Mouse (Mus musculus) ovary, postnatal 10 days (tissue): Measurements from ENCODE around the gene Slc22a23.

Experiments used
- DNase-seq: peaks from one replicate; pipeline ENCODE4 v3.0.0; 2022; ENCODE audit warnings: low spot score

The Slc22a23 gene

DNA sequence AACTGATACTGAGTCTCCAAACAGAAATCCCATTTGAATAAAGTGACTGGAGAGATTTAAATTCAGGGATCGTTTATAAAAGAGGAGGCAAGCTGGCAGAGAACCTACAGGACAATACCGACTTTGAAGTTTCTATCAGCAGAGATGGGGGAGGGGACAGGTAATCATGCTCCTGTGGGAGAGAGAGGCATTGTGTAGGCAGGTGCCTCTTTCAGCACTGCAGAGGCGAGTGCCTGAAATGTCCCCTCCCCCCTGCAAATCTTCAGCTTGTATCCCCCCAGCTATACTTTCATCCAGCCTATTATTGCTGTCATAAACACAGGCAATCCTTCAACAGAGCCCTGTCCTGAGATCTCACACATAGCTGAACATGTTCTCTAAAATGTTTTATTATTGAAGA, 43.4 kb downstream of the Slc22a23 start:
- no peak for DNase-seq

DNA sequence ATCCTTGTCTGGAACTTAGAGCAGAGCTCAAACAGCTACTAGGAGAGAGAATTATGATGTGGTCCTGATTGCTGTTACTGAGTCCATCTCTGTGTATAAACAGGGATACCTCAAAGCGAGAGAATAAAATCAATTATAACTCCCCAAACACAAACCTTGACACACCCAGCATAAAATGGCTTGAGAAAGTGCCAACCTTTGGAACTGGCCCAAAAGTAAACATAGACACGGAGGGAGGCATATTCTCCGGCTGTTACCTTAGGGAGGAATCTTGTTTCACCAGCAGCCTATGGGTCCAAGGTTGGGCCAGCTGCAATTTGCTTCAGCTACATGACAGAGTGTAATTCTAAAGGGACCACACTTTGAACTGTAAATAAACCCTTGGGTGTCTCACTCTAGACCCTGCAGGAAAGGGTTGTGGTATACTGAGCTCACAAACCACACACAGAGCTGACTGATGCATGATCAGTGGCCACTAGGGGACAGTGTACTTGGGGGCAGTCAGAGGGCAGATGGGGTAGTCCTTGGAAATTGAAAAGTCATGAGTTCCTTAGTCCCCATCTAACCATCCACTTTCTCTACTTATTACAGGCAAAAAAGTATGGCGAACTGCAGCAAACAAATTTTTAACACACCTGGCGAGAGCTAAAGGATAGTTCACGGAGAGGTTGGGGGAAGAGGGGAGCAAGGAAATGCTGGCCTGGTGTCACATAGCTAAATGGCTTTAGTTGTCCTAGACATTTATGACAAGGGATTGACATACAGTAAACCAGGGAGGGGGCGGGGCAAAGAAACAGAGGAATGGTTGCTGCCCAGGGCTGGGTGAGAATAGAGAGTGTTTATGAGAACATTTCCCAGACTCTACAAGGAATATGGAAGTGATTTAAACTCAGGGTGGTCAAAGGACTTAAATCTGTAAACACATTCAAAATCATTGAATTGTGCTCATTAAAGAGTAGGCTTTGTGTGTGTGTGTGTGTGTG, 45.3 kb downstream of the Slc22a23 start:
- DNase-seq, result no peak

- DNase-seq, result no peak
These were observed 46.3 kb downstream of the Slc22a23 start for GRCm38 (mm10) chr13:34298674-34299073.

- DNase-seq, result no peak
These were observed 46.9 kb downstream of the Slc22a23 start for GRCm38 (mm10) chr13:34298061-34298460.

GRCm38 (mm10) chr13:34295787-34296435, 49.1 kb downstream of the Slc22a23 start:
- no peak for DNase-seq

DNA sequence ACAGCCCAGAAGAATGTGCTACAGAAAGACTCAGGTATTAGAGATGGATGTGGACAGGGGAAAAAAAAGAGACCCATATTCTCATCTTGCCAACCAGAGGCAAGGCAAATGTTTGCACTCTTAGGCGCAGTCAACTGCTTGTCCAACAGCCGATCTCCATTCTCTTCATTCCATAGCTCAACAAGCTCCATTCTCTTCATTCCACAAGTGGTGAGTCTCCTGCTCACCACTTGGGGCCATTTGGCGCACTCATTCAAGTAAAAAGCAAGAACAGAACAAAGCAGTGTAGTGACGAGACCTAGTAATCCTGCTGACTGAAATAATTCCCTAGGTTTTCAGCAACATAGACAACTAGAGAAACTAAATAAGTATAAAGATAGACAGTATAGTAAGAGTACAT, 50.8 kb downstream of the Slc22a23 start:
- no peak for DNase-seq

- DNase-seq, result no peak
These were observed 52.9 kb downstream of the Slc22a23 start for GRCm38 (mm10) chr13:34292042-34292441.

GRCm38 (mm10) chr13:34290346-34290745, 54.6 kb downstream of the Slc22a23 start:
- DNase-seq, result no peak

GRCm38 (mm10) chr13:34289567-34289966, 55.4 kb downstream of the Slc22a23 start:
- DNase-seq, result no peak

DNA sequence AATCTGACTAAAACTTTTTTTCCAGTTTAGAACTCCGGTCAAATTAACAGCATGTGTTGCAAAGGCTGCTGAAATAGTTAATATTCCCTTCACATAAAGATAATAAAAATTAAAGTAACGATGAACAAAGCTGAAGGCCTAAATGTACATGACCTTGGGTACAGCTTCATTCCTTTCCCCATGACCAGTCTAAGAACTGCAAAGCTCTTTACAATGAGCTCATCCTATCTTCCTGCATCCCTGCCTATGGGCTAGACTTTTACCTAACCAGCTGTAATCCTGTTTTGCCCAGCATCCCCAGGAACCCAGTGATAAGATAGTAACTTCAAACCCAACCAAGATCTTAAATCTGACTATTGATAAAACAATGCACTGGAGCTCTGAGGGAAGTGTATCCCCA, 56.9 kb downstream of the Slc22a23 start:
- no peak for DNase-seq

GRCm38 (mm10) chr13:34287601-34288083, 57.3 kb downstream of the Slc22a23 start:
- no peak for DNase-seq

- no peak for DNase-seq
These were observed 63.6 kb downstream of the Slc22a23 start for GRCm38 (mm10) chr13:34281360-34281759.

DNA sequence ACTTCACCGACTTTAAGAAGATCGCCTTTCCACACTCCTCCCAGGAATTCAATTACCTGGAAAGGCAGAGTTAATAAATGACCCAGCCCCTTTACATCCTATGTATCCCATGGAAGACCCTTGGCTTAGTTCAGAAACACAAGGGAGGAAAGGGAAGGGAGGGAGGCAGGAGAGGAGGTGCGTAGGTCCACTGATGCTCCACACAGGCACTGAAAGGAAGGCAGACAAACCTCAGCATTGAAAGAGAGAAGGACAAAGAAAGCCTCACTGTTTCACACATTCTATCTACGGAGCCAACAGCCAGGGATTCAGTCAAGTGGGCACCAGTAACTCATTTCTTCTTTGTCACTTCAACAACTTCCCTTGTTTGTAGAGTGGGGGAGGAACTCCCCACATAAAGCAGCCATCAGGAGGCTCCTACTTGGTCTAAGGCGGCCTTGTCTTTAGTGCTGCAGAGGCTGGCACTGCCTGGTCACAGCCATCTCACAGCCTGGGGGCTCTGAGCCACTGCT, 66.2 kb downstream of the Slc22a23 start:
- DNase-seq, result no peak

DNA sequence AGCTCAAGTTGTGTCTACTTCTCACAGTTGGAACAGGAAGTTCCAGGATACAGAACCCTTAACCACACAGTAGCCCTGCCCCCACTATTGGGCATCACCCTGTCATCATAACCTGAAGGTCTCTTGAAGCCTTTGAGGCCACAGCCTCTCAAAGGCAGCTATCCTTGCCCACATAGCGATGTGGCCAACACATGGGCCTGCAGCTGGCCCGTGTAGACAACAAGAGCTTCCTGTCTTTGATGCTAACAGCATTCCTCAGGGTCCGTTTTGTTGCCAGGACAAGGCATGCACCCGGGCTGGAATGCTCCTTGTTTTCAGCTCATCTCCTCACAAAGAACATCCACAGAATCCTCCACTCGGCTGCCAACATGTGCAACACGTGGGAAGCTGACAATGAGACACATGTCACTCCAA, 66.7 kb downstream of the Slc22a23 start:
- DNase-seq, result no peak

- DNase-seq, result no peak
These were observed 67.4 kb downstream of the Slc22a23 start for GRCm38 (mm10) chr13:34277611-34278010.

DNA sequence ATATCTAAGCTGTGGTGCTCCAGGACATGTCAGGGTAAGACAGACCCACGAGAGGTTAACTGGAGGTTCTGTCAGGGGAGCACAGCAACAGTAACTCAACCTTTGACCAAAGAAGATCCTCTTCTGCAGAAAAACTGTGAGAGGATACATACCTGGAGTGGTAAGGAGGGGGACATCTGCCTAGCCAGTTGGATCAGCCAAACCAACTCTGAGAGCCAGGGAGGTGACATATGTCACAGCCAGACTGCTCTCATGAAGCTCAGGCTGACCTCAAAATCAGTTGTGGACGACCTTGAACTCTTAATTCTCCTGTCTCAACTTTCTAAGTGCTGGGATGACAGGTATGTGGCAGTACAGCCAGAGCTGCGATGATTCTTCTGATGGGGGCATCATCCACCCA, 68.0 kb downstream of the Slc22a23 start:
- DNase-seq, result no peak

DNA sequence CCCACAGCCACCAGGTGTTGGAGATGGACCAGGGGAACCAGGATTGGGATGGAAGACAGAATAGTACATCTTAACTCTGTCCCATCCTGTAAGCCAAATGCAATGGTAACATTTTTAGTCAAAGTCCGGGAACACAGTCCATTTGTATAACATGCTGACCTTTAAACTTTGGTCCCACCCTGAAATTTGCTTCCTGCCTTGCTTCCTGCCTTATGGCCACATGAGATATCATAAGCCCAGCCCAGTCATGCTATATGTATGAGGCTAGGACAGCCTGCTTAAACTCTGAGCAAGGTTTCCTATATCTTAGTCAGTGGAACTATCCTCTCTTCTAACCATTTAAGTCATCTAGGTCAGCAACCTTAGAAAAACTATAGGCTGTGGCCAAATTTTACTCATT, 70.1 kb downstream of the Slc22a23 start:
- no peak for DNase-seq

DNA sequence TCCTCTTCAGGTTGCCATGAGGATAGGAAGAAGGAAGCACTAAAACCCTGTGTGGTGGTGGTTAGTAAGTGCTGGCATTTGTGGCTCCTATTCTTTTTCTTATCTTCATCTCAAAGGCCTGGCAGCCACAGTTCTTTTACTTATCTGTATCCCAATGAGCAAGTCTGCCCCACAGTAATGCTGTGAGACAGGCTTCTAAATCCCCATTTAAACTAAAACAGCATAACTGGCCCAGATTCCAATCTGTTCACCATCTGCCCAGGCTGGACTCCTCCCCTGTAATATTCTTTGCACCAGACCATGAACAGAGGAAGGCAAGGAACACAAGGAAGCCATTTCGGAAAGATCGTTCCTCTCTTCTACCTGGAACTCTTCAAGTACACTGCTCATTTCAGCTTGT, 70.6 kb downstream of the Slc22a23 start:
- DNase-seq, result no peak

DNA sequence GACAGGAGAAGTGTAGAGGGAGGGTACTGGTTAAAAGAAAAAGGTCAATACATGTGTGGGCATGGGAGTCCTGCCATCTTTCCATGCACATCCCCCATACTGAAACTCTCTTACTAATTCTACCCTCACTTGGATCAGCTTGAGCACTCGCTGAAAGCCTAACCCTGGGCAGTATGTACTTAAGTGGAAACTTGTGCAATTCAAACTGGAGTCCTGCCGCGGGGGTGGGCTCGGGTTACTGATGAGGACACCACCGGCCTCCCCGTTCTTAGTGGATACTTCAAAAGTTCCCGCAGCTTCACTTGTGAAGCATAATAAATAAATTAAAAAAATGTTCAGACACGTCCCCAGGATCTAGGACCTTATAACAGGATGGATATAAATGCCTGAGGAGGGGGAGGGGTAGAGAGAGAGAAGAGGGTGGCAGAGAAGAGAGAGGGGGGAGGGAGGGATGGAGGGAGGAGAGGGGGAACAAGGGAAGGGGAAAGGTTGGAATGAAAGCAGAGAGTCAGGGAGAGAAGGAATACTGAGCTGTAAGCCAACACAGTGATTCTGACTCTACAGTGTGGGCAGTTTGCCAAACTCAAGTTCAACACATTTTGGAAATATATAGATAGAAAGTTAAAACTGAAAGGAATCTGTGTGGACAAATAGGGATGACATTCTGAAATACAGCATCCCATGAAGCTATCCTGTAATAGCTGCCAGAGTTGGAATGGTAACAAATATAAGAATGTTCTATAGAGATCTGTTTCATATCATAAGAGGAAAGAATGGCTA, 72.5 kb downstream of the Slc22a23 start:
- no peak for DNase-seq

DNA sequence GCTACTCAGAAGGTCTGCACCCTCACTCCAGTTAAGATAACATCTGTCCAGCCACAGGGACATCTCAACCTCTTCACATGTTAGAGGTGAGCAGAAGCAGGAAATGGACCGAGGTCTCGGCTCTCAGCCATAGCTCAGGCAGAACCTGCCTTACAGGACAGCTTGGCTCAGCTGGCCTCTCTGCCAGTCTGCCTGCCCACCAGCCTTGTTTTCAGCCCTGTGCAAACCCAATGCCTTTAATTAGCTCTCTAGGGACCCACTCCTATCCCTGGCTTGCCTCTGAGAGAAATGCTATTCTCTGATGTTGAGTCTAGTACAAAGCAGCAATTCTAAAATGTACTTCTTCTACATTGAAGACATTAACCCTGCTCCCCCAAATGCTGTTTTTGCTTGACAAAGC, 73.3 kb downstream of the Slc22a23 start:
- DNase-seq, result no peak

DNA sequence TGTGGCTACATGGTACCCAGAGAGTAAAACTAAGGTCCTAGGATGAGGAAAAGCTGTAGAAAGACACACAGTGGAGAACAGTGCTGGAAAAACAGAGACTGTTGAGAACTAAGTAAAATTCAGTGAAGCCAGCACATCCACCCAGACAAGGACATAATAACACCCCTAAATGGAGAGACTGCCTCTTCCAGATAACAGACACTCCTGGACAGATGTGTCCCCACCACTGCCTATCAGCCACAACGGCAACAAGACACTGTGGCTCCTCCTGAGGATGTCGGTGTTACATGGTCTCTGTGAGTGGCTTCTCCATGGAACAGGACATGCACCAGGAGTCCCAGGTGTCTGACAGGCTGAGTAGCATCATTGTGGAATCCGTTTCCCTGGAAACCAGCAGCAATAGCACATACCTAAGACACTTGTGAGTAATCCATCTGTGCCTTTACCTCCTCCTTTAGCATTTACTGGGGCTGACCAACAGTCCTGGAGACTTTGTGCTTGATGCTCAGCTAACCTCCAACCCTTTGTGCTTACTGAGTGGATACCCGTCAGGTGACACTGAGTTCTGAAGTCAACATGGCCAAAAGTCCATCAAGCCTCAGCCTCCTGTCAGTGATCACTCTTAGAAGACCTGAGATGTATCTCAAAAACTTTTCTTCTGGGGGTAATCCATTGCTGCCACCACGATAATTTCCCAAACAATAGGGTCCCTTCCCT, 73.9 kb downstream of the Slc22a23 start:
- DNase-seq, result no peak
